Mouse (Mus musculus) liver, postnatal 0 days (tissue): ENCODE measurements around the gene Lmod2.

Experiments used
- CTCF ChIP-seq: sonication (generic); IDR thresholded peaks from 2 replicates; pipeline ENCODE4 v1.5.1; 2016; ENCODE audit warnings: antibody characterized with exemption, low read depth
- EP300 ChIP-seq: IDR thresholded peaks from 2 replicates; pipeline ENCODE4 v1.6.1; 2016; ENCODE audit warnings: antibody characterized with exemption, low read depth, mild to moderate bottlenecking

DNA sequence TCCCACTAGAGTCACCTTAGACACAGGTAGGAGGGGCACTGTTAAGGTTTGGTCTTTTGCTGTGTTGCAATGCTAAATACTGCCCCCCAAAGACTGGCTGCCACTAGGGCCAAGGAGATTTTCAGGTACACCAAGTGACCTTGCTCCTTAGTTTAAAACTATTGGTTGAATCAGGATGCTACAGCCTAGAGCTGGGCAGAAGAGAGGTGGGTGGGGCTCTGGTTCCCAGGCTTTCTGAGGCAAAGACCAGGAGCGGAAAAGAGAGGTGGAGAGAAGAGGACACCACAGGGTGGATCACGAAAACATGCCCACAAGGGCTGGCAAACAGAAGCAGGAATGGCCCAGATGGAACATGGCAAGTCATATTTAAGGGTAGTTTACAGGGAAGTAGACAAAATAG is 44.6 kb downstream of the Lmod2 start:
- no peak for TF ChIP-seq EP300
- TF ChIP-seq CTCF: no peak
